Mouse (Mus musculus) gastrocnemius, postnatal 36 days (tissue): Measurements from ENCODE around the gene Tnfrsf9. TPM values are rescaled to one million over a fixed set of nuclear protein-coding genes. Genes with fewer than 3 reads are reported as not detected.

Experiments
- DNase-seq, 2 experiments: peaks; one replicate each; pipeline ENCODE4 v3.0.0; 2022
- intact Hi-C: fragments of 180-260 bp; cut with DNase I; formaldehyde crosslinking; loops from one replicate; pipeline ENCODE4 v1.15.1; 2025
- total RNA-seq, 2 experiments: library from RNA; stranded (reverse); gene quantifications; 2 replicates each; pipeline ENCODE4 v1.2.3; 2021

Gene Tnfrsf9
- total RNA-seq, 2 experiments from 2014 or later, result 0.30 TPM; not detected in 1

DNA sequence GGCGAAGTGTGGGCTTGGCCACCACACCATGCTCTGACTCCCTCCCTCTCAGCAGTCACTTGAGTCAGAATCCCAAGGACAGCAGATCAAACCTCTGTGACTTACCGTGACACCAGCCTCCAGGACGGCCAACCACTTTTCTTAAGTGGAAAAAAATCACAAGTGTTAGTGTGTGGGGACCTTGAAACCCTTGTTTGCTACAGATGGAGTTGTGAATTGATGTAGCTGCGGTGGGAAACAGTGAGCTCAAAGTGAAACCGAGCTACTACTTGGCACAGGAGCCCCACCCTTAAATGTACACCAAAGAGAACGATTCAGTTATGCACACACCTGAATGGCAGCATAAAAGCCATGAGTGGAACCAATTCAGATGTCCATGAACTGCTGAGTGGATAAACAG lies 10.6 kb downstream of the Tnfrsf9 start:
- DNase-seq, result no peak
- intact Hi-C loops, result loop anchor here (5.0 kb wide), 1 partner anchor 32 kb away; no protein-coding TSS in a partner anchor

DNA sequence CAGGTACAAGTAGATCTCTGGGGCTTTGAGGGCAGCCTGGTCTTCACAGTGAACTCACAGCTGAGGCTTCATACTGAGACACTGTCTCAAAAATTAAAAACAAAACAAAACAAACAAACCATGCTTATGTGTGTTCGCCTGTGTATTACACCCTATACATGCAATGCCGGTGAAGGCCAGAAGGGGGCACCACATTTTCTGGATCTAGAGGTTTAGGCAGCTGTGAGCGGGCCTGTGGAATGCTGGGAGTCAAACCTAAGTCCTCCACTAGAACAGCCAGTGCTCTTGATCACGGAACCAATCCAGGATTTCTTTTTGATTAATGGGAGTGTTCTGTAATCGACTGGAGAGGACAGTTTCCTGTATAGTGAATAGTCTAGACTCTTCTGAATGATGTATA lies 11.6 kb downstream of the Tnfrsf9 start:
- DNase-seq, result no peak
- intact Hi-C loops, result no loop called here

DNA sequence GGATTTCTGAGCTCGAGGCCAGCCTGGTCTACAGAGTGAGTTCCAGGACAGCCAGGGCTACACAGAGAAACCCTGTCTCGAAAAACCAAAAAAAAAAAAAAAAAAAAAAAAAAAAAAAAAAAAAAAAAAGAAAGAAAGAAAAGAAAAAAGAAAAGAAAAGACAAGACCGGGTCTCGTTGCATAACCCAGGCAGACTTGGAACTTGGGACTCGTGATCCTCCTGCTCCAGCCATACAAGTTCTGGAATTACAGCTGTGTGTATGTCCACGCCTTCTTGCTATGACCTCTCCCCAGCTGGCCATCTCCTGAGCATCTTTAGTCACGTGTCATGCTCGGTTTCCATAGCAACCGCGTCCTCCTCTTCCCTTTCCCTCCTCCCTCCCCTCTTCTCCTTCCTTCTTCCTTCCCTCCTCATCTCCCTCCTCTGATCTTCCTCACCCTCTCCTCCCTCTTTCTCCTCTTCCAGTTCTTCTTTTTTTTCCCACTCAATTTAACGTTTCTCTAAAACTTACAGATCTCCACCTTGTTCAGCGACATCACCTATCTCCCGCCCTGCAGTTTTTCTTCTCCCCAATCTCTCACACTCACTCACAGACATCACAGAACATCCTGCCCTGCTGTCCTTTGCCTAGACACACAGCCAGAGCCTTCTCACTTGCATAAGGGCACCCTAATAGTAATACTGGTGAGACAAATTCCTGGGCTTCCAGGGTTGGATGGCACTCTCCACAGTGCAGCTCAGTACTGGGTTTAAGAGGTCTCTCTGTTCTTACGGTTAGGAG lies 12.8 kb downstream of the Tnfrsf9 start:
- DNase-seq, result no peak
- intact Hi-C loops, result no loop called here

DNA sequence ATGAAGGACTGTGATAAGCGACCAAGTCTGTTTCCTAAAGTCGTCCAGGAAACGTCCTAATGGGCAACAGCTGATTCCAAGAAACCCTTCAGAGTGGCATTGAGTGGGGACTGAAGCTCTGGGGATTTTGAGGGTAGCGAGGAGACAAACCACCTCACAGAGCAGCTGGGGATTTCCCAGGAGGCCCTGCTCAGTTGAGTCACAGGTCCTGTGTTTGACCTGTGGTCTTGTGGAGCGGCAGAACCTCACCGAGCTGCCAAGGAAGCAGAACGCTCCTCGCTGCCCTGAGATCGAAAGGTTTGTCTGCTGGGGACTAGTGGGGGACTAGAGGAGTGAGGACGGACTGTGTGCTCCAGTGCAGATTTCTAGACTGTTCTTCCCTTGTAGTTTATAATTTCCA lies 13.4 kb downstream of the Tnfrsf9 start:
- no peak for DNase-seq
- intact Hi-C loops, result no loop called here

DNA sequence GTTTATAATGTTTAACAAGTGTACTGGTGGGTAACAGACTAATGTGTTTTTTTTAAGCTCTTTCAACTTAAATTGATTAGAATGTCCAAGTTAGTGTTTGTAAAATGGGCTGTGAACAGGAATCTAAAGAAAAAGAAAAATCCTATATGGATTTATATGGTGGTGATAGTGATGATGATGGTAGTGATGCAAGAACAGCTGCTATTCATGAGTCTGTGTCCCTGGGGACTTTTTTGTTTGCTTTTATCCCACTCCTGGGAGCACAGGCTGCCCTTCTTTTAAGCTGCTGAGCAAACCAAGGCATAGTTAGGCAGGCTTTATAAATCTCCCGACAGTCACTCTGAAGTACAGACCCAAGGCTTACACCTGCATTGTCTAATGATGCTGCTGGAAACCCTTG lies 19.1 kb downstream of the Tnfrsf9 start:
- intact Hi-C loops, result no loop called here
- no peak for DNase-seq

DNA sequence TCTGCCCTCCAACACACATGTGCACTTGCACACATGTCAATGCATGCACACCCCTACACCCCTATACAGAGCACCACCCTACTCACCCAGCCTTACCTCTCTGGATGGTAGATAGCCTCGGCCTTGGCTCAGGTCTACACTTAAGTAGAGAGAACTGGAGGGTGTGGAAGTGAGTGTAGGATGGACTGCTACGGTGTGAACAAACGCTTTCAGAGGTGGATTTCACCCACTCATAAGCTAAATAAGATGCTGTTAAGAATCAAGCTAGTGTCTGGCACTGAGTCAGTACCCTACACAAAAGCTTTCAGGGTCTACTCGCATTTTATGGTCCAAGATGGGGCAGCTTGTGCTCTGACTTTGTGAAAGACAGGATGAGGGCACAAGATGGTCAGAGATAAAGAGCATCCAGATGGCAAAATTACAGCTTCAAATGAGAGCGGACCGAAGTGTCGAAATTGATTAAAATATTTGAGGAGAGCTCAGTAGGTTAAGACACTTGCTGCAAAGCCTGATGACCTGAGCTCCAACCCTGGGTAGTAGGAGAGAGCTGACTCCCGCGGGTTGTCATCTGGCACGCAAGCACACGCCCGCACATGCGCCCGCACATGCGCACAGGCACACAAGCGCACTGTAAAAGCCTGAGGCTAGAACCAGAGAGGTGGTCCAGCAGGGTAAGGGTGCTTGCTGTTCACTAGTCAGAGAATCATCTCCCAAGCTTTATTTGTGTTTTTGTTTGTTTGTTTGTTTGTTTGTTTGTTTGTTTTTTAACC lies 23.1 kb downstream of the Tnfrsf9 start:
- intact Hi-C loops, result no loop called here
- DNase-seq, result no peak

DNA sequence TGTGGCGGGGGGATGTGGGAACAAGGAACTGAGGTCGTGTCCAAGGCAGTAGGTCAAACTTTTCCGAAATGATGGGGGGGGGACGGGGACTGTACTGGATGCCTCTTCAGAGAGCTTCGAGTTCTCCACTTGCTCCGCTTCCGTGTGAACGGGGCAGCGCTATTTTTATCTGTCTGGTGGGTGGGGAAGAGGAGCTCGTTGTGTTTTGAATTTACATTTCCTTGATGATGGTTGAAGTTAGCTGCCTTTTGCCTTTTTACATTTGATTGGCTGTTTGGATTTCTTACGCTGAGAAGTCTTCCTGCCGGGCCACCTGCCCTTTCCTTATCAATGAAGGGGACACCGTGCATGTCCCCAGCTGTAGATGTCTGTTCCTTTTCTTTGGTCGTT lies 23.7 kb downstream of the Tnfrsf9 start:
- no peak for DNase-seq
- intact Hi-C loops, result no loop called here

DNA sequence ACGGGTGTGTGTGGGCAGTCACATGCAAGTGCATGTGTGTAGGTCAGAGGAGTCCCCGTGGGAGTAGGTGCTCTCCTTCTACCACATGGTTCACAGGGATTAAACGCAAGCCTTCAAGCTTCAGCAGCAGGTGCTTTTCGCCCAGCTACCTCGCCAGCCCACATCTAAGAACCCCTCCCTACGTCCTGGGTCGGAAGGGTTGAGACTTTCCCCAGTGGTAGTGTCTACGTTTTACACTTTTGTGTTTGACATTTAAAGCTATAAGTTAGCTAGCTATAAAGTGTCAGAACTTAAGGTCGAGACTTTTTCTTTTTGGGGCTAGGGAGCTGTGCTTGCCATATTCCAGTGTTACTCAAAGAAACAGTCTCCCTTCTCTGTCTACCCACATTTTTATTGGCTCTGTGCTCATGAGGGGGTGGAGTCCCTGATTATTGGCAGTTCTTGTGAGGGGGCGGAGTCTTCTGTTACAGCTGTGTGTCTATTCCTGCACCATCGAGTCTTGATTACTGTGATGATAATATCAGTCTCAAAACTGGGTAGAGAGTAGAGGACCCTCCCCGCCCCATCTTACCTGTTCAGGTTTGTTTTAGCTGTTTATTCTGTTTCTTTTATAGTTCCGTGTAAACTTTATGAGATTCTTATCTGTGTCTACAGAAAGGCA lies 25.8 kb downstream of the Tnfrsf9 start:
- DNase-seq, result no peak
- intact Hi-C loops, result no loop called here

DNA sequence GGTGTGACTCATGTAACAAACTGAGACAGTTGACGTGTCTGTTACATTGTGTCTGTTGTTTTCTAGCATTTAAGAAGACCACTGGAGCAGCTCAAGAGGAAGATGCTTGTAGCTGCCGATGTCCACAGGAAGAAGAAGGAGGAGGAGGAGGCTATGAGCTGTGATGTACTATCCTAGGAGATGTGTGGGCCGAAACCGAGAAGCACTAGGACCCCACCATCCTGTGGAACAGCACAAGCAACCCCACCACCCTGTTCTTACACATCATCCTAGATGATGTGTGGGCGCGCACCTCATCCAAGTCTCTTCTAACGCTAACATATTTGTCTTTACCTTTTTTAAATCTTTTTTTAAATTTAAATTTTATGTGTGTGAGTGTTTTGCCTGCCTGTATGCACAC lies 30.3 kb downstream of the Tnfrsf9 start:
- DNase-seq, result no peak
- intact Hi-C loops, result no loop called here

DNA sequence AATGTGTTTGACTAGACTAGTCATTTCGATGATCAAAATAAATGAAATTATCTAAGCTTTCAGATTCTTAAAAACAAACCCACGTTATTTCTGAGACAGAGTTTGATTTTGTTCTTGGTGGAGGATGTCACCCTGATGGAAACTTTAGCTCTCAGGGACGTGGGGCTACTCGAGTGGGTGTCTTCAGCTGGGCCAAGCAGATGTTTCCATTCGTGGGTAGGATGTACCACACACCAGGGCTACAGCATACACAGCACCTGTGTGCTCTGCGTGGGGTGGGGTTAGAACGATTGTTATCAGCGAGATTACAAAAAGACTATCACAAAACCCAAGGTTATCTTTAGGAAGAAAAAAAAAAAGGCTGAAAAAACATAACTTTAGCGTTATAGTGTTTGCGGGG lies 36.6 kb downstream of the Tnfrsf9 start:
- intact Hi-C loops, result no loop called here
- no peak for DNase-seq

DNA sequence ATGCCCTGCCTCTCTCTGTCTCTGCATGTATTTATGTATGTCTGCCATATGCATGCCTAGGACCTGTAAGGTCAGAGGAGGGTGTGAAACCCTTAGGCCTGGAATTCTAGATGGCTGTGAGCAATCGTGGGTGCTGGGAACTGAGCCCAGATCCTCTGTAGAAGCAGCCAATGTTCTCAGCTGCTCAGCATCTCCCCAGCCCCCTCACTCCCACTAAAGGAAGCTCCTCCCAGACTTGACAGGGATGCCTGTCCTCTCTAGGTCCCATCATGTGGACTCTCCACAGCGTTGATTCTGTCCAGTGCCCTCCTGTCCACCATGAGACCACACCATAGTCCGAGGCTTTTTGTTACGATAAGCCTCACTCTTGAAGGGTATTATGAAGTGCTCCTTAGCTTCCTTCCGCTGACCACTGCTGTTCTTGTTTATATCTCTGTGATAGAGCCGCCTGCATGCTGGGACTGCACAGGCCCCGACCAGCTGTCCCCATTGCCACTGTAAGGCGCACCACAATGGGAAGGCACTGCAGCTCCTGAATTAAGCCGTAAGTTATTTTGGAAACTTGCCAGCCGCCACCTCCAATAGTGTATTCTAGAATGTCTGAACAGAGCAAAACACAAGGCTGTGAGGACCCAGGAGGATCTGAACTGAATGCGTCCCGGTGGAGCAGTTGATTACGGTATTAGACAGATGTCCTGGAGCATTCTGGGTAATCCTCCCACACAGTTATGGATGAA lies 42.2 kb downstream of the Tnfrsf9 start:
- no peak for DNase-seq
- intact Hi-C loops, result loop anchor here (5.0 kb wide), 1 partner anchor 34 kb away; no protein-coding TSS in a partner anchor

DNA sequence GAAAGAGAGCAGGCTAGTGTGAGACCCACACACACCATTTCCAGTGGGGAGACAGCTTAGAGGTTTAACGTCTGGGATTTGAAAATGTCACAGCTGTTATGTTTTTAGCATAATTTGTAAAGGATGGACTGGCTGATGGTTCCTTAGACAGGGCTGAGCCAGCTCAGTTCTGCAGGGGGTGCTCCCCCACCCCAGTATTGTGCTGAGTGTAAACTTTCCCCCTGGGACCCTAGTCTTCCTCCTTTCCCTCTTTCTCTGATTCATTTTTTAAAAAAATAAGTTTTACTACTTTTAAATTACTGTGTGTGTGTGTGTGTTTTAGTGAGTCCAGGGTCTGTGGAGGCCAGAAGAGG lies 42.7 kb downstream of the Tnfrsf9 start:
- intact Hi-C loops, result loop anchor here (5.0 kb wide), 1 partner anchor 35 kb away; no protein-coding TSS in a partner anchor
- DNase-seq, result no peak

DNA sequence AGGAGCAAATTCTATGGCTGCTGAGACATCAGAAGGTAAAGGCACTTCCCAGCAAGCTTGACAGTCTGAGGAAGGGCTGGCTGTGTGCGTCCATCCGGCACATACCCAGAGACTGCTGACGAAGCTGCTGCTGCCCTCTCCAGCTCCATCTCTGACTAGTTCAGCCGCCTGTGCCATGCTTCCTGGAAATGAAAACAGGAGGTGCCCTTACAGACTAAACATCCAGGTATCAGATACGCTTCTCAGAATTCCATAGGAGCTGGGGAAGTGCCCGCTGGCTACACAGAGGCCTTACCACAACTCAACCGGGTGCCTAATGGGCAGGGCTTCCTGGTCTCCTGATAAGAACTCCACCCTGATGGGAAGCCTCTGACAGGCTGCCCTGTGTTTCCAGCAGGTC lies 44.2 kb downstream of the Tnfrsf9 start:
- intact Hi-C loops, result loop anchor here (5.0 kb wide), 1 partner anchor 36 kb away; no protein-coding TSS in a partner anchor
- DNase-seq, result no peak

DNA sequence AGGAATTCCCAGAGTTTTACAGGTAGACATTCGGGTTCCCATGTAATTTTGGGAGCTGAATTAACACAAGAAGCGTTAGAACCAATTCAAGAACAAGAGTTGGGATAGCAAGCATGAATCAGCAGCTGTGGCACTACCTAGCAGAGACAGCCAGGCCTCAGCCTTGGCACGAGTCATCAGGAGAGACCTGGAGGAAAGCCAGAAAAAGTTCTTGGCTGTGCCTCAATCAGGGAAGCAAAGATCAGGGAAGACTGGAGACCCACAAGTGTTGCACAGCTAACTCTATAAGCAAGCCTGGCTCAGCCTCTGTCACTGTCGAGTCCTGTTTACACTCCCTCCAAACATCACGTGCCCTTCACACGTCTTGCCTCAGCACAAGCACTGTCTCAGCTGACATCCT lies 47.9 kb downstream of the Tnfrsf9 start:
- intact Hi-C loops, result loop anchor here (10.0 kb wide), 1 partner anchor 183 kb away; no protein-coding TSS in a partner anchor
- DNase-seq, result no peak

DNA sequence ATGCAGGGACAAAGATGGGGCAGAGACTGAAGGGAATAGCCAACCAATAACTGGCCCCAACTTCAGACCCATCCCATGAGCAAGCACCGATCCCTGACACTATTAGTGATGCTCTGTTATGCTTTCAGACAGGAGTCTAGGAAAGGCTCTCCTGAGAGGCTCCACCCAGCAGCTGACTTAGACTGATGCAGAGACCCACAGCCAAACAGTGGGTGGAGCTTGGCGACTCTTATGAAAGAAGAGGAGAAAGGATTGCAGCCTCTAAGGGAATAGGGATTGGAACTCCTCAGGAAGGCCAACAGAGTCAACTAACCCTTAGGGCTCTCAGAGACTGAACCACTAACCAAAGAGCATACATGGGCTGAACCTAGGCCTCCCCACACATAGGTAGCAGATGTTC lies 49.3 kb downstream of the Tnfrsf9 start:
- intact Hi-C loops, result loop anchor here (10.0 kb wide), 1 partner anchor 181 kb away; no protein-coding TSS in a partner anchor
- no peak for DNase-seq

DNA sequence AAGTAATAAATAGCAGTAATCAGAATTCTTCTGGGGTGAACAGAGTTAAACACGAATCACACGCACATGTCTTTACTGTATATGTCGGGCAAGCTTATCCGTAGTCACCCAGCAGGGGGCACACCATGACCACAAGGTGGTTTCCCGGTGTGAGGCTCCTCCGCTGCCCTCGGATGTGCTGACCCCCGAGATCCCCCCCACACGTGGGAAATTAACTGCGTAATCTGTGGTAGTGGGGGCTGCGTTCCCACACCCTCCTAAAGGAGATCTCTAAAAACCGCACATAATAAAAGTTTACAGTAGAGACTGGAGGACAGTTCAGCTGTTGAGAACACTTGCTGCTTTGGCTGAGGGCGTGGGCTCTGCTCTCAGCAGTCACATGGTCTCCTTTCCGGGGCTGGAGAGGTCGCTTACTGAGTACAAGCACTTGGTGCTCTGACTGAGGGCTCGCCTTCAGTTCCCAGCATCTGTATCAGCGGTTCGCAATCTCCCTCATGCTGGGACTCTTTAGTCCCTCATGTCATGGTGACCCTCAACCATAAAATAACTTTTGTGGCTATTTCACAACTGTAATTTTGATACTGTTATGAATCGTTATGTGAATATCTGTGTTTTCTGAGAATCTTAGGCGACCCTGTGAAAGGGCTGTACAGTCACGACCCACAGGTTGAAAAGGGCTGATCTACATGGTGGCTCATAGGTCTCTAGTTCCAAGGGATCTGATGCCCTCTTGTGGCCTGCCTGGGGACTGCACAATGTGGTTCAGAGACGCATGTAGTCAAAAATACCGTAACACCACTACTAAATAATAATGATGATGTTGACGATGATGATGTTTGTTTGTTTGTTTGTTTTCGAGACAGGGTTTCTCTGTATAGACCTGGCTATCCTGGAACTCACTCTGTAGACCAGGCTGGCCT lies 50.5 kb downstream of the Tnfrsf9 start:
- intact Hi-C loops, result loop anchor here (5.0 to 10.0 kb wide), 2 partner anchors 72 to 180 kb away; no protein-coding TSS in a partner anchor
- peak; percentile 80 to 82 for DNase-seq

DNA sequence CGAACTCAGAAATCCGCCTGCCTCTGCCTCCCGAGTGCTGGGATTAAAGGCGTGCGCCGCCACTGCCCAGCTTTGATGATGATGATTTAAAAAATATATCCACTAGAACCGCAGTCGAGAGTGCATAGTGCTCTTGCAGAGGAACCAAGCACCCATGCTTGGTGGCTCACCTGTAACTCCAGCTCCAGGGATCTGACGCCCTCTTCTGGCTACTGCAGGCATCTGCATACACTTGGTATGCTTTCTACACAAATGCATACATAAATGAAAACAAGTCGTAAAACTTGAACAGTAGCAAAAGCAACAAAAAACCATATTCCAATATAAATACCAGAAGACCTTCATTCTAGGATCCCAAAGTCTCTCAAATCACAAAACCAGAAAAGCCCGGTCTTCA lies 51.2 kb downstream of the Tnfrsf9 start:
- intact Hi-C loops, result loop anchor here (5.0 to 10.0 kb wide), 2 partner anchors 72 to 179 kb away; no protein-coding TSS in a partner anchor
- DNase-seq, result no peak

DNA sequence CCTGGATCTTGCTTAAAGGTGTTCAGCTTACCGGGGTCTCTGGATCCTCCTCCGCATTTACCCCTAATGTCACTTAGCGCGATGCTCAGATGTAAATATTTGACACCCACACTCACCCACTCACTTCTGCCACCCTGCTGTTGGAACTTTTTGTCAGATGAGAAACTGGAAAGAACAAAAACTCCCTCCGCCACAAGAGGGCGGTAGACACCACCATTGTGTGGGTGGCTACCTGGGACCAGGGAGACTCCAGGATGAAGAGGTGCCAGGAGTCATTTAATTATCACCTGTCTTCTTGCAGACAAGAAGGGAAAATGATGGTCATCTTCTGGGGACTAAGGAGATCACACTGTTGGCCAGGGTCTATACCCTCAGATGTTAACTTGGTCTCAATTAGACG lies 52.2 kb downstream of the Tnfrsf9 start:
- DNase-seq, result peak; percentile 19 to 22
- intact Hi-C loops, result loop anchor here (2.0 to 10.0 kb wide), 3 partner anchors 71 to 310 kb away; no protein-coding TSS in a partner anchor

DNA sequence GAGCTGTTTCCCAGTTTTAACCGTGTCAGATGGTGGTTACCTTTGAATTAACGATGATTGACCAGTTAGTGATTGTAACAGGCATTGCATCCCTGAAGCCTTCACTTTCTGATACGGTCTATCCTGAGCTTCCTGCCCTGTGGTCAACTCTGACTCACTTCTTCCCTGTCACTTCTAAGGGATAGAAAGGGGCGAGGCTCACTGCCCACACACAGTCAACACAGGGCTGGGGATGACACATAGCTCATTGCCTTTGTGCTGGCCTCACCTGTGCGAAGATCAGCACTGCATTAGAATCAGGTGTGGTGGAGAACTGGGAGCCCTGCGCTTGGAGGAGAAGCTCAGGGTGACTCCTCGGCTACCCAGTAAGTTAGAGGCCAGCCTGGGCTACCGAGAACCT lies 54.6 kb downstream of the Tnfrsf9 start:
- no peak for DNase-seq
- intact Hi-C loops, result loop anchor here (5.0 to 10.0 kb wide), 2 partner anchors 68 to 176 kb away; no protein-coding TSS in a partner anchor
